Comparison of ENCODE assay signal across 8 mouse cellular contexts in the genomic region with DNA sequence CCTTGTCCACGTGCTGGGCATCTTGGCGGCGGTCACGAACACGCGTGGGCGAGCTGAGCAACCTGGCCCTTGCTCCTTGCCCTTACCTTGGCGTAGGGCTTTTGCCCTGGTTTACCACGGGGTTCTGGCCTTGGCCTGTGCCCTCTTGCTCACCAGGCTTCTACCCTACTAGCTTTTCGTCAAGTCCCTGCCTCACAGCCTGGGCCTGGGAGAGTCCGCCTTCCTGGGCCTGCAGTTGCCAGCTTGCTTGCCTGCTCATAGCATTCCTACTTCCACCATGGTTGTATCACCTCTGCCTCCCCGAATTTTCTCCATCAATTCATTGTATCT. TPM values are rescaled to one million over a fixed set of nuclear protein-coding genes. Genes with fewer than 3 reads are reported as not detected.
DNase-seq lines count a peak whose midpoint lies in the region; ATAC-seq and TF ChIP-seq lines count a peak whose summit lies in the region.

No protein-coding gene starts in this region.

- no peaks in the 10 kb centered on the region for H3K27me3 ChIP-seq in kidney, adult 2 months (replicated peaks; ENCODE audit: control insufficient read depth, insufficient read depth, low read length)
- H3K27me3 ChIP-seq in hindbrain, embryonic 15.5 days: no peaks in the 10 kb centered on the region
- H3K27me3 ChIP-seq in midbrain, embryonic 15.5 days (replicated peaks): no peaks in the 10 kb centered on the region

- peak overlapping the region; percentile 61 for H3K9ac ChIP-seq in hindbrain, embryonic 15.5 days
- H3K9ac ChIP-seq in midbrain, embryonic 15.5 days: peak overlapping the region; percentile 94

- peaks cover 15% of the 10 kb centered on the region for H3K4me1 ChIP-seq in kidney, adult 2 months (ENCODE audit: control insufficient read depth, insufficient read depth, low read length)
- peaks cover 17% of the 10 kb centered on the region; the same call in 1 of the 2 replicates for H3K4me1 ChIP-seq in brown adipose tissue, adult 24 weeks (ENCODE audit: control insufficient read depth, insufficient read depth, insufficient read length, low read length)
- H3K4me1 ChIP-seq in hindbrain, embryonic 15.5 days (replicated peaks): peaks cover 41% of the 10 kb centered on the region
- H3K4me1 ChIP-seq in midbrain, embryonic 15.5 days: peaks cover 39% of the 10 kb centered on the region

- H3K4me2 ChIP-seq in hindbrain, embryonic 15.5 days: peak overlapping the region; percentile 89
- peak overlapping the region; percentile 93 for H3K4me2 ChIP-seq in midbrain, embryonic 15.5 days

- TF ChIP-seq CTCF in kidney, adult 2 months (conservative IDR thresholded peaks at IDR 0.05; ENCODE audit: insufficient read depth, insufficient read length, low read depth, low read length): no peak

- no peak; the same call in 1 of the 2 replicates for ATAC-seq in hindbrain, embryonic 15.5 days (ENCODE audit: low FRiP score, low read depth)
- no peak; the same call in 1 of the 2 replicates for ATAC-seq in midbrain, embryonic 15.5 days (replicated peaks)

- H3K4me3 ChIP-seq in kidney, adult 2 months (ENCODE audit: insufficient read depth, low read depth, low read length): peak overlapping the region; percentile 97
- H3K4me3 ChIP-seq in brown adipose tissue, adult 24 weeks (ENCODE audit: insufficient read depth, low read depth, low read length): peak overlapping the region; percentile 76
- peak overlapping the region; percentile 95 for H3K4me3 ChIP-seq in hindbrain, embryonic 15.5 days
- peak overlapping the region; percentile 87 for H3K4me3 ChIP-seq in midbrain, embryonic 15.5 days

- no peak for DNase-seq in kidney, adult 2 months
- DNase-seq in kidney, postnatal 4 days: no peak
- no peak for DNase-seq in natural killer cell, adult 2 months (ENCODE audit: low spot score in 2 of 2)
- DNase-seq in adrenal gland, postnatal 4 days (ENCODE audit: low spot score in 2 of 2): no peak
- no peak for DNase-seq in thymus, adult 18-20 months

- peak overlapping the region; percentile 100 for H3K27ac ChIP-seq in kidney, adult 2 months (ENCODE audit: insufficient read depth, low read depth, low read length)
- H3K27ac ChIP-seq in brown adipose tissue, adult 24 weeks (replicated peaks; ENCODE audit: low read depth, low read length): peak overlapping the region; percentile 92
- H3K27ac ChIP-seq in hindbrain, embryonic 15.5 days (replicated peaks): peak overlapping the region; percentile 98
- peak overlapping the region; percentile 99 for H3K27ac ChIP-seq in midbrain, embryonic 15.5 days

- 4% methylated on average over 12 of the region's 12 CpGs for WGBS in kidney, adult 2 months
- 1% methylated on average over 12 of the region's 12 CpGs for WGBS in hindbrain, embryonic 15.5 days
- WGBS in midbrain, embryonic 15.5 days: 5% methylated on average over 12 of the region's 12 CpGs

- no peak for TF ChIP-seq POLR2A in kidney, adult 2 months (IDR thresholded peaks at IDR 0.05; ENCODE audit: low read depth, low read length)

- no peaks in the 10 kb centered on the region for H3K9me3 ChIP-seq in hindbrain, embryonic 15.5 days
- H3K9me3 ChIP-seq in midbrain, embryonic 15.5 days: no peaks in the 10 kb centered on the region

- no peaks in the 10 kb centered on the region for H3K36me3 ChIP-seq in kidney, adult 2 months (ENCODE audit: control insufficient read depth, insufficient read depth, low read length)
- no peaks in the 10 kb centered on the region for H3K36me3 ChIP-seq in hindbrain, embryonic 15.5 days
- H3K36me3 ChIP-seq in midbrain, embryonic 15.5 days (replicated peaks): no peaks in the 10 kb centered on the region

RNA-seq across cellular contexts. Expression of gene Rmnd5a, which starts 0.8 kb away (rescaled TPM):
- polyA plus RNA-seq in kidney, adult 2 months (2012; rRNA removed): 33.6 and 40.3 TPM in 2 replicates
- polyA plus RNA-seq in brown adipose tissue, adult 24 weeks (2012; ENCODE audit: insufficient read depth, insufficient read length, missing spikeins): 38.1 and 48.0 TPM in 2 replicates
- 10.4 and 11.5 TPM in 2 replicates for polyA plus RNA-seq in hindbrain, embryonic 15.5 days (2015; fragmentation: Nextera tagmentation; extraction: Ambion mirVana)
- polyA plus RNA-seq in midbrain, embryonic 15.5 days (2015; fragmentation: Nextera tagmentation; extraction: Ambion mirVana): 9.3 and 10.9 TPM in 2 replicates
- 10 to 100 TPM; 75.1 to 81.6 TPM for total RNA-seq in adrenal gland, postnatal 4 days (2021)

RNA-seq across cellular contexts. Expression of gene Rnf103, which starts 52.5 kb away (rescaled TPM):
- 12.6 and 15.1 TPM in 2 replicates for polyA plus RNA-seq in kidney, adult 2 months (2012; rRNA removed)
- polyA plus RNA-seq in brown adipose tissue, adult 24 weeks (2012; ENCODE audit: insufficient read depth, insufficient read length, missing spikeins): 12.8 and 17.1 TPM in 2 replicates
- 25.5 and 26.5 TPM in 2 replicates for polyA plus RNA-seq in hindbrain, embryonic 15.5 days (2015; fragmentation: Nextera tagmentation; extraction: Ambion mirVana)
- polyA plus RNA-seq in midbrain, embryonic 15.5 days (2015; fragmentation: Nextera tagmentation; extraction: Ambion mirVana): 24.9 and 26.0 TPM in 2 replicates
- 10 to 100 TPM; 38.9 to 39.1 TPM for total RNA-seq in adrenal gland, postnatal 4 days (2021)
